Mouse (Mus musculus) stomach, embryonic 14.5 days (tissue): ENCODE data around the gene Foxe3. TPM values are rescaled to one million over a fixed set of nuclear protein-coding genes. Genes with fewer than 3 reads are reported as not detected.

Experiments used
- ATAC-seq: fragments of 200-750 bp; cut with Nextera tagmentation; 2 replicates; pipeline ENCODE4 v1.8.0; 2017; ENCODE audit warnings: low read depth, moderate TSS enrichment; ENCODE audit not compliant: insufficient number of reproducible peaks, insufficient read depth, low FRiP score
- H3K27ac ChIP-seq: fragments of 300-500 bp; sonication (generic); 2 replicates; pipeline ENCODE4 v1.5.1; 2014; ENCODE audit warnings: mild to moderate bottlenecking, low read length, moderate library complexity, mixed read lengths
- H3K27me3 ChIP-seq: fragments of 300-500 bp; sonication (generic); 2 replicates; pipeline ENCODE4 v1.6.1; 2014; ENCODE audit warnings: low read length, control low read depth, mixed read lengths; ENCODE audit not compliant: control insufficient read depth, insufficient read depth
- H3K36me3 ChIP-seq: fragments of 300-500 bp; sonication (generic); 2 replicates; pipeline ENCODE4 v1.6.1; 2014; ENCODE audit warnings: mild to moderate bottlenecking, control low read depth, low read length, moderate library complexity, mixed read lengths; ENCODE audit not compliant: control insufficient read depth, insufficient read depth
- H3K4me1 ChIP-seq: fragments of 300-500 bp; sonication (generic); 2 replicates; pipeline ENCODE4 v1.6.1; 2014; ENCODE audit warnings: low read length, control low read depth, mixed read lengths; ENCODE audit not compliant: control insufficient read depth, insufficient read depth
- H3K4me2 ChIP-seq: fragments of 300-500 bp; sonication (generic); replicated peaks from 2 replicates; pipeline ENCODE4 v1.6.1; 2014; ENCODE audit warnings: low read depth, low read length, control low read depth
- H3K4me3 ChIP-seq: fragments of 300-500 bp; sonication (generic); 2 replicates; pipeline ENCODE4 v1.5.1; 2014; ENCODE audit warnings: low read depth, low read length, control low read depth
- H3K9ac ChIP-seq: fragments of 300-500 bp; sonication (generic); replicated peaks from 2 replicates; pipeline ENCODE4 v1.6.1; 2014; ENCODE audit warnings: low read depth, mild to moderate bottlenecking, control low read depth, low read length, moderate library complexity, mixed read lengths
- H3K9me3 ChIP-seq: fragments of 300-500 bp; sonication (generic); 2 replicates; pipeline ENCODE4 v1.6.1; 2016; ENCODE audit warnings: low read depth, low read length, control low read depth; ENCODE audit not compliant: control insufficient read depth
- WGBS: fragments of 180-500 bp; shearing (Covaris S2); extraction: QIAGEN DNeasy Blood & Tissue Kit; methylation state at CpG from one replicate; pipeline ENCODE4 v1.1.7; 2014; 5-methylcytosine and 5-hydroxymethylcytosine counted together
- polyA plus RNA-seq: library from polyadenylated mRNA; unstranded; fragments of >200 nt; fragmentation: Nextera tagmentation; extraction: Ambion mirVana; gene quantifications from 2 replicates; pipeline ENCODE4 v1.2.1, GENCODE M21; 2014

The Foxe3 gene
- polyA plus RNA-seq, 1 experiment from 2014 or later, result not detected

- WGBS, result 4% methylated on average over 20 of the region's 20 CpGs
- H3K9ac ChIP-seq, result no peak overlapping the region
- no peaks in the 10 kb centered on the region for H3K9me3 ChIP-seq
- no peak for ATAC-seq
- peaks cover 9% of the 10 kb centered on the region; the same call in 1 of the 2 replicates for H3K4me1 ChIP-seq
- H3K27me3 ChIP-seq, result peaks cover 81% of the 10 kb centered on the region
- peak overlapping the region; percentile 73 for H3K4me2 ChIP-seq
- H3K36me3 ChIP-seq, result no peaks in the 10 kb centered on the region
- H3K4me3 ChIP-seq, result peak overlapping the region; percentile 38
- no peak overlapping the region for H3K27ac ChIP-seq
Measured at GRCm38 (mm10) chr4:114909602-114910484, 16.0 kb downstream of the Foxe3 start.

- Histone ChIP-seq H3K27me3 (peaks cover 79% of the 10 kb centered on the region), H3K36me3 (no peaks in the 10 kb centered on the region), H3K9ac (0 out of 2 replicates have a peak within 1 kb of the TSS, but pooled peaks have one; percentile 3), H3K9me3 (no peaks in the 10 kb centered on the region), H3K27ac (no peak within 1 kb of the TSS), H3K4me2 (peak within 1 kb of the TSS; percentile 73), H3K4me3 (peak within 1 kb of the TSS; percentile 38), H3K4me1 (peaks cover 9% of the 10 kb centered on the region; the same call in 1 of the 2 replicates)
- ATAC-seq, result peak; percentile 87
- WGBS, result 1% methylated on average over 58 of the region's 64 CpGs
Measured at GRCm38 (mm10) chr4:114908829-114909601, 16.8 kb downstream of the Foxe3 start, which contains the start of gene Foxd2. Foxd2 (minus strand) TSS chr4:114908873.

- H3K4me2 ChIP-seq, result peak overlapping the region; percentile 73
- peaks cover 9% of the 10 kb centered on the region; the same call in 1 of the 2 replicates for H3K4me1 ChIP-seq
- H3K36me3 ChIP-seq, result no peaks in the 10 kb centered on the region
- H3K9ac ChIP-seq, result 0 out of 2 replicates have a peak overlapping the region, but pooled peaks have one; percentile 3
- no peak overlapping the region for H3K27ac ChIP-seq
- peak; percentile 56 for ATAC-seq
- WGBS, result under 1% methylated on average over 97 of the region's 103 CpGs
- H3K9me3 ChIP-seq, result no peaks in the 10 kb centered on the region
- peak overlapping the region; percentile 38 for H3K4me3 ChIP-seq
- H3K27me3 ChIP-seq, result peaks cover 75% of the 10 kb centered on the region
Measured at GRCm38 (mm10) chr4:114907951-114908828, 17.6 kb downstream of the Foxe3 start.

- no peaks in the 10 kb centered on the region for H3K36me3 ChIP-seq
- WGBS, result 3% methylated on average over 64 of the region's 74 CpGs
- H3K27ac ChIP-seq, result no peak overlapping the region
- no peaks in the 10 kb centered on the region for H3K9me3 ChIP-seq
- ATAC-seq, result no peak
- H3K4me3 ChIP-seq, result peak overlapping the region; percentile 38
- H3K27me3 ChIP-seq, result peaks cover 69% of the 10 kb centered on the region
- 0 out of 2 replicates have a peak overlapping the region, but pooled peaks have one; percentile 3 for H3K9ac ChIP-seq
- peaks cover 9% of the 10 kb centered on the region; the same call in 1 of the 2 replicates for H3K4me1 ChIP-seq
- H3K4me2 ChIP-seq, result peak overlapping the region; percentile 73
Measured at GRCm38 (mm10) chr4:114907056-114907917, 18.5 kb downstream of the Foxe3 start.

GRCm38 (mm10) chr4:114905969-114906680, 19.7 kb downstream of the Foxe3 start:
- no peak overlapping the region for H3K27ac ChIP-seq
- H3K4me2 ChIP-seq, result no peak overlapping the region
- peaks cover 75% of the 10 kb centered on the region for H3K27me3 ChIP-seq
- ATAC-seq, result no peak
- H3K4me1 ChIP-seq, result peaks cover 9% of the 10 kb centered on the region; the same call in 1 of the 2 replicates
- no peaks in the 10 kb centered on the region for H3K9me3 ChIP-seq
- H3K9ac ChIP-seq, result no peak overlapping the region
- no peaks in the 10 kb centered on the region for H3K36me3 ChIP-seq
- no peak overlapping the region for H3K4me3 ChIP-seq
- 26% methylated on average over 10 of the region's 10 CpGs for WGBS

- H3K4me2 ChIP-seq, result no peak overlapping the region
- no peaks in the 10 kb centered on the region for H3K36me3 ChIP-seq
- no peak overlapping the region for H3K27ac ChIP-seq
- no peak overlapping the region for H3K4me3 ChIP-seq
- ATAC-seq, result no peak
- peaks cover 76% of the 10 kb centered on the region for H3K27me3 ChIP-seq
- no peaks in the 10 kb centered on the region for H3K9me3 ChIP-seq
- WGBS, result 65% methylated on average over 3 of the region's 3 CpGs
- H3K9ac ChIP-seq, result no peak overlapping the region
- peaks cover 9% of the 10 kb centered on the region; the same call in 1 of the 2 replicates for H3K4me1 ChIP-seq
Measured at GRCm38 (mm10) chr4:114905501-114905900, 20.3 kb downstream of the Foxe3 start.

GRCm38 (mm10) chr4:114903422-114903782, 22.4 kb downstream of the Foxe3 start:
- no peak overlapping the region for H3K9ac ChIP-seq
- H3K4me3 ChIP-seq, result no peak overlapping the region
- no peak for ATAC-seq
- H3K4me2 ChIP-seq, result no peak overlapping the region
- 14% methylated on average over 11 of the region's 11 CpGs for WGBS
- H3K4me1 ChIP-seq, result peaks cover 8% of the 10 kb centered on the region; the same call in 1 of the 2 replicates
- H3K36me3 ChIP-seq, result no peaks in the 10 kb centered on the region
- no peak overlapping the region for H3K27ac ChIP-seq
- no peaks in the 10 kb centered on the region for H3K9me3 ChIP-seq
- peaks cover 79% of the 10 kb centered on the region for H3K27me3 ChIP-seq
